Mouse (Mus musculus): ENCODE measurements at regions not wholly inside any gene's neighbourhood (a gene's known extent, or its start where the extent isn't known, plus 50 kb on each side); places are given as distances from the start of the nearest gene placed in this dataset.

GRCm38 (mm10) chr12:70711030-70711429 is 114.3 kb upstream of the Frmd6 start:
- no peak for ATAC-seq (ENCODE audit: low FRiP score)
- Histone ChIP-seq H3K4me1 (replicated peaks; ENCODE audit: control insufficient read depth, insufficient read depth, low read length) (no peaks in the 10 kb centered on the region), H3K36me3 (replicated peaks; ENCODE audit: control insufficient read depth, insufficient read depth) (no peaks in the 10 kb centered on the region), H3K9ac (no peak overlapping the region), H3K9me3 (ENCODE audit: control insufficient read depth, low read length) (no peaks in the 10 kb centered on the region), H3K4me3 (replicated peaks; ENCODE audit: low read length) (no peak overlapping the region), H3K27ac (no peak overlapping the region), H3K27me3 (ENCODE audit: control insufficient read depth, insufficient read depth, low read length) (no peaks in the 10 kb centered on the region), H3K4me2 (replicated peaks) (no peak overlapping the region)
- no peak for DNase-seq (ENCODE audit: low spot score)
- 57% methylated on average over 5 of the region's 5 CpGs for WGBS

- Histone ChIP-seq H3K27ac (no peak overlapping the region), H3K9me3 (ENCODE audit: control insufficient read depth, low read length) (no peaks in the 10 kb centered on the region), H3K4me1 (replicated peaks; ENCODE audit: control insufficient read depth, insufficient read depth, low read length) (no peaks in the 10 kb centered on the region), H3K36me3 (replicated peaks; ENCODE audit: control insufficient read depth, insufficient read depth) (no peaks in the 10 kb centered on the region), H3K27me3 (ENCODE audit: control insufficient read depth, insufficient read depth, low read length) (no peaks in the 10 kb centered on the region), H3K9ac (no peak overlapping the region), H3K4me3 (replicated peaks; ENCODE audit: low read length) (no peak overlapping the region), H3K4me2 (replicated peaks) (no peak overlapping the region)
- DNase-seq (ENCODE audit: low spot score) (no peak), ATAC-seq (ENCODE audit: low FRiP score) (no peak)
- WGBS: 63% methylated on average over 5 of the region's 5 CpGs
These were observed 112.8 kb upstream of the Frmd6 start for GRCm38 (mm10) chr12:70712322-70713024.

GRCm38 (mm10) chr12:70713499-70714280 is 111.6 kb upstream of the Frmd6 start:
- Histone ChIP-seq H3K9me3 (ENCODE audit: control insufficient read depth, low read length) (no peaks in the 10 kb centered on the region), H3K27me3 (ENCODE audit: control insufficient read depth, insufficient read depth, low read length) (no peaks in the 10 kb centered on the region), H3K36me3 (replicated peaks; ENCODE audit: control insufficient read depth, insufficient read depth) (no peaks in the 10 kb centered on the region), H3K4me3 (replicated peaks; ENCODE audit: low read length) (no peak overlapping the region), H3K27ac (no peak overlapping the region), H3K9ac (no peak overlapping the region), H3K4me1 (replicated peaks; ENCODE audit: control insufficient read depth, insufficient read depth, low read length) (no peaks in the 10 kb centered on the region), H3K4me2 (replicated peaks) (no peak overlapping the region)
- ATAC-seq (ENCODE audit: low FRiP score) (no peak), DNase-seq (ENCODE audit: low spot score) (no peak)
- WGBS: 70% methylated on average over 18 of the region's 18 CpGs

DNA sequence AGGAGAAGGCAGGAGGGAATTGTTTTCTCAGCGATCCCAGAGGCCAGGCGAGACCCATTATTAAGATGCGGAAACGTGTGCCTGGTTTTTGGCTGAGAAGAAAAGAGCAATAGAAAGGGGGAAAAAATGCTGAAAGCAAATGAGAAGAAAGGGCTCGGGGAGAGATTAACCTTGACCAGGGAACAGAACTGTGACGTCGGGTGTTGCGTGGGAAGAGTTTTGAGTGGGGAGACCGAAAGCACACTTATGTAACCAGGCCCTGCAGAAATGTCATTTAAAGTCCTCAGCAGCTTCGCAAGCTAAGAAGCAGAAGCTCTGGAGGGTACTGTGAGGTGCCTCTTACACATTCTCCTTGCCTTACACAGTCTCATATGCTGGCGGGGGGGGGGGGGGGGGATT is 111.0 kb upstream of the Frmd6 start:
- Histone ChIP-seq H3K27ac (no peak overlapping the region), H3K27me3 (ENCODE audit: control insufficient read depth, insufficient read depth, low read length) (no peaks in the 10 kb centered on the region), H3K9me3 (ENCODE audit: control insufficient read depth, low read length) (no peaks in the 10 kb centered on the region), H3K9ac (no peak overlapping the region), H3K4me1 (replicated peaks; ENCODE audit: control insufficient read depth, insufficient read depth, low read length) (no peaks in the 10 kb centered on the region), H3K4me3 (replicated peaks; ENCODE audit: low read length) (no peak overlapping the region), H3K4me2 (replicated peaks) (no peak overlapping the region), H3K36me3 (replicated peaks; ENCODE audit: control insufficient read depth, insufficient read depth) (no peaks in the 10 kb centered on the region)
- no peak for ATAC-seq (ENCODE audit: low FRiP score)
- no peak for DNase-seq (ENCODE audit: low spot score)
- WGBS: 35% methylated on average over 10 of the region's 11 CpGs

GRCm38 (mm10) chr12:70715836-70716235 is 109.5 kb upstream of the Frmd6 start:
- H3K4me2 ChIP-seq (replicated peaks): no peak overlapping the region
- no peak overlapping the region for H3K27ac ChIP-seq
- no peaks in the 10 kb centered on the region for H3K4me1 ChIP-seq (replicated peaks; ENCODE audit: control insufficient read depth, insufficient read depth, low read length)
- no peak overlapping the region for H3K4me3 ChIP-seq (replicated peaks; ENCODE audit: low read length)
- no peaks in the 10 kb centered on the region for H3K27me3 ChIP-seq (ENCODE audit: control insufficient read depth, insufficient read depth, low read length)
- ATAC-seq (ENCODE audit: low FRiP score) (no peak), DNase-seq (ENCODE audit: low spot score) (no peak)
- H3K9me3 ChIP-seq (ENCODE audit: control insufficient read depth, low read length): no peaks in the 10 kb centered on the region
- 84% methylated on average over 2 of the region's 2 CpGs for WGBS
- no peaks in the 10 kb centered on the region for H3K36me3 ChIP-seq (replicated peaks; ENCODE audit: control insufficient read depth, insufficient read depth)
- no peak overlapping the region for H3K9ac ChIP-seq

GRCm38 (mm10) chr12:70718602-70719001 is 106.7 kb upstream of the Frmd6 start:
- ATAC-seq (ENCODE audit: low FRiP score) (no peak), DNase-seq (ENCODE audit: low spot score) (no peak)
- Histone ChIP-seq H3K4me1 (replicated peaks; ENCODE audit: control insufficient read depth, insufficient read depth, low read length) (no peaks in the 10 kb centered on the region), H3K27ac (no peak overlapping the region), H3K9ac (no peak overlapping the region), H3K4me3 (replicated peaks; ENCODE audit: low read length) (no peak overlapping the region), H3K4me2 (replicated peaks) (no peak overlapping the region), H3K27me3 (ENCODE audit: control insufficient read depth, insufficient read depth, low read length) (no peaks in the 10 kb centered on the region), H3K9me3 (ENCODE audit: control insufficient read depth, low read length) (no peaks in the 10 kb centered on the region), H3K36me3 (replicated peaks; ENCODE audit: control insufficient read depth, insufficient read depth) (no peaks in the 10 kb centered on the region)
- WGBS: 56% methylated on average over 1 of the region's 1 CpGs

- Histone ChIP-seq H3K27ac (no peak overlapping the region), H3K36me3 (replicated peaks; ENCODE audit: control insufficient read depth, insufficient read depth) (no peaks in the 10 kb centered on the region), H3K4me2 (replicated peaks) (no peak overlapping the region), H3K9me3 (ENCODE audit: control insufficient read depth, low read length) (no peaks in the 10 kb centered on the region), H3K9ac (no peak overlapping the region), H3K4me3 (replicated peaks; ENCODE audit: low read length) (no peak overlapping the region), H3K27me3 (ENCODE audit: control insufficient read depth, insufficient read depth, low read length) (no peaks in the 10 kb centered on the region), H3K4me1 (replicated peaks; ENCODE audit: control insufficient read depth, insufficient read depth, low read length) (no peaks in the 10 kb centered on the region)
- ATAC-seq (ENCODE audit: low FRiP score) (no peak), DNase-seq (ENCODE audit: low spot score) (no peak)
- 81% methylated on average over 4 of the region's 4 CpGs for WGBS
These were observed 106.1 kb upstream of the Frmd6 start for GRCm38 (mm10) chr12:70719255-70719654.

DNA sequence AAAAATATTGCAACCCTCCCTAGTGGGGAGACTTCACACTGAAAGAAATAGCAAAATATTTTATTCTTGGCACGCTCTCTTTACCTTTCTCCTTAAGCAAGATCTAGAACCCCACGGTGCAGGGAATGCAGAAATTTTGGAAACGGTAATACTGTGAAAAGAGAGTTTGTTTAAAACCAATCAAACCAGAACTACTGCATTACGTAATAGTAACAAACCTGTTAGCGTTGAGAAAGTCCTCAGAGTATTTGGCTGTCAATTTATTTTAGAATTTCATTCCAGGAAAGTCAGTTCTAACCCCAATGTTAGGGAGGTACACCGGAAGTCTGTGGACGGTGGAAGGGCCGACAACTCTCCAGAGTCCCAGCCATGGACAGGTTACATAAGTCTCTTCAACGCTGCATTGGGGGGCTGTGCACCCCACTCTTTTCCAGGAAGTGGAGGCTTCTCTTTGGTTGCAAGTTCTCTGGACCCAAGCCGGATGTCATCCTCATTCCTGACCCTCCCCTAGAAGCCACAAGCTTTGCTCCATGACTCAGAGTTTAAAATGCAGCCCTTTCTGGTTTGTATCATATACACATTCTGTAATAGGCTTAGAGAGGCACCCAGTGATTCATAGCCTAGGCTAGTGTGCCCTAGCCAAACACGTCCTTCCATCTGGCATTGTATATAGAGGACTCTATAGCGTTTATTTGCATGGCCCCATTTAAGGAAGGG is 105.0 kb upstream of the Frmd6 start:
- DNase-seq (ENCODE audit: low spot score): no peak

GRCm38 (mm10) chr12:70725326-70725725 is 100.0 kb upstream of the Frmd6 start:
- no peak for ATAC-seq (ENCODE audit: low FRiP score)
- H3K27me3 ChIP-seq (ENCODE audit: control insufficient read depth, insufficient read depth, low read length): no peaks in the 10 kb centered on the region
- no peak overlapping the region for H3K9ac ChIP-seq
- no peak overlapping the region for H3K4me2 ChIP-seq (replicated peaks)
- no peak overlapping the region for H3K27ac ChIP-seq
- no peaks in the 10 kb centered on the region for H3K4me1 ChIP-seq (replicated peaks; ENCODE audit: control insufficient read depth, insufficient read depth, low read length)
- DNase-seq (ENCODE audit: low spot score): no peak
- H3K4me3 ChIP-seq (replicated peaks; ENCODE audit: low read length): no peak overlapping the region
- 97% methylated on average over 1 of the region's 1 CpGs for WGBS
- no peaks in the 10 kb centered on the region for H3K36me3 ChIP-seq (replicated peaks; ENCODE audit: control insufficient read depth, insufficient read depth)
- no peaks in the 10 kb centered on the region for H3K9me3 ChIP-seq (ENCODE audit: control insufficient read depth, low read length)

More for the DNA sequence above, 105.0 kb upstream of the Frmd6 start:
- Histone ChIP-seq H3K9ac (no peak overlapping the region), H3K27me3 (ENCODE audit: control insufficient read depth, insufficient read depth, low read length) (no peaks in the 10 kb centered on the region), H3K9me3 (ENCODE audit: control insufficient read depth, low read length) (no peaks in the 10 kb centered on the region), H3K36me3 (replicated peaks; ENCODE audit: control insufficient read depth, insufficient read depth) (no peaks in the 10 kb centered on the region), H3K4me3 (replicated peaks; ENCODE audit: low read length) (no peak overlapping the region), H3K4me1 (replicated peaks; ENCODE audit: control insufficient read depth, insufficient read depth, low read length) (no peaks in the 10 kb centered on the region), H3K27ac (no peak overlapping the region), H3K4me2 (replicated peaks) (no peak overlapping the region)
- ATAC-seq (ENCODE audit: low FRiP score): no peak
- 88% methylated on average over 12 of the region's 12 CpGs for WGBS

All from hindbrain, embryonic 14.5 days (tissue).